Mouse (Mus musculus) lung, adult 18-20 months (tissue): ENCODE results near the gene Sncg.

Experiments
- DNase-seq, 2 experiments: peaks; one replicate each; pipeline ENCODE4 v3.0.0; 2022; ENCODE audit warnings: mixed read lengths in 2 of 2

The Sncg gene

DNA sequence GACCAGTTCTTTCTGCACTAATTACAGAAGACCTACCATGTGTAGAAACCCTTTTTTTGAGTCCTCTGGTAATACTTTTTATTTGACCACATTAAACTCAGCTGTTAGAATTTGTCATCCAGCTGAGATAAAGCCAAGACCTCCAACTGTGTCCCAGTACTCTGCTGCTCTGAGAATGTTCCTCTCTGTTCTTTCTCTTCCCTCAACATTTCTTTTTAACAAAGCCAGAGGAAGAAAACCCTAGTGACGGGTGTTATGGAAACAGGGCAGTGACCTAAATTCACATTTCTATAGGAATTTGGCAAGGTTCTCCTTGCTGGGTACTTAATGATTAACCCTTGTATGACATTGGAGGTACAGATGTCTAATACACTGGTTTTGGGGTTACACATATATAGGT is 35.1 kb downstream of the Sncg start:
- no peak for DNase-seq

DNA sequence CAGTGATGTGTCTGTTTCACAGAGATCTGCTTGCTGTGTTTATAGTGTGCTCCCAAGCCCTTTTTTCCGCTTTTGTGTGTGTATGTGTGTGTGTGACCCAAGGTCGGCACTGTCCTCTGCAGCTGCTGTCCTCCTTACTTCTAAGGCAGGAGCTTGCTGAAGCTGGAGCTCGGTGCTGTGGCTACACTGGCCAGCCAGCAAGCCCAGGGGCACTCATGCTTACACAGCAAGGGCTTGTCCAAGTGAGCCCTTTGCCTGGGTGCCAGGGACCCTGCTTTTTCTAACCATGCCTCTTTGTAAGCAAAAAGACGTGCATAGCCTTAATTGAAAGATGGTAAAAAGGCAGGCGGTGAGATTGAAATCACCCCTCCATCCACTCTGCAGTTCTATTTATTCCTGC is 42.1 kb downstream of the Sncg start:
- no peak for DNase-seq

DNA sequence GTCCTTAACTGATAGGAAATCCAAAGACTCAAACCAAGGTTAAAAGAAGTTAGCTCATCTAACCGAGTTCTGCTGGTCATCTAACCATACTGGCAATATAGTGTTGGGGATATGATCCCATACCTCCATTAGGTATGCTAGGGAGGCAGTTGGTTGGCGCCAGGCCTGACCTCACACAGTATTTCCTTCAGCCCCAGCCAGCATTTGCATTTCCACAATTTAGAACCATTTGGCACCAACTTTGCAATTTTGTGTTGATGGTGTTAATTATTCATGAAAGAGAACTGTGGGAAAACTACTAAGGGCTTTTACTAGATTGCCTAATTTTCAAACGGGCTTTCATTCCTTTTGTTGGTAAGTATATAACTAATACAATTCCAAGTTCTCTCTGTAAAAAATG is 42.7 kb downstream of the Sncg start:
- DNase-seq: no peak

DNA sequence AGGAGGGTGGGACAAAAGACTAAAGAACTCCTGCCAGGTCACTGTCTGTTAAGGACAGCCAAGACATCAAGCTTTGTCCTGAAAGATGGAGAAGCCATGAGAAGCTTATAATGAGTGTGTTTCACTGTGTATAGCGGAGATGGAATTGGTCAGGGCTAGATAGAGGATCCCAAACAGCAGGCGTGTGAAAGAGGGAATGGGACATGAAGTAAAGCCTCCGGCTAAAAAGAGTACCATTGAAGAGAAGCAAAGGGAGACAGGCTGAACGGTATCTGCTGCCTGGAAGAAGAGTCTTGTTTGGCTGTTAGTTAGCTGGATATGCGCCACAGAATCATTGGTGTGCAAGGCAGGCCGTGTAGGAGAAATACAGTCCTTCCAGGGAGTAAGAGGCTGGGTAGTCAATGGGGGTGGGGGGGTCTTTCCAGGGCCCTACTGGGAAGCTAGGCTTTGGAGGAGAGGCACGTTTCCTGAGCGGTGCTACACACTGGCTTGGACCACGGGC is 43.9 kb downstream of the Sncg start:
- DNase-seq: no peak

DNA sequence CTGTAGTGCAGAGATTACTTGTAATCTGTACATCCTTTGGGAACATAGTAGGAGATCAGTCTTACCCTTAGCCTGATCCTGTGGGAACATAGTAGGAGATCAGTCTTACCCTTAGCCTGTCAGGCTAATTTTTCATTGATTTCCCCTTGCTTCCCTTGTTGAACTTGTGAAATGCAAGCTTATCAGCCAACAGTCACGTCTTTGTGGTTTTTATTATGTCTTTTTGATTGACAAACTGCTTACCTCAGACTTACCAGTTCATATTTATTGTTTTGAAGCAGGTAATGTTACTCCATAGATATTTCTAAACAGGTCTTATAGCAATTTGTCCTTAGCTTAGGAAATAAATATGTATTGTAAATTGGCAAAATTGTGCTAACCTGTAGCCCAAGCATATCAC is 47.0 kb downstream of the Sncg start:
- no peak for DNase-seq

DNA sequence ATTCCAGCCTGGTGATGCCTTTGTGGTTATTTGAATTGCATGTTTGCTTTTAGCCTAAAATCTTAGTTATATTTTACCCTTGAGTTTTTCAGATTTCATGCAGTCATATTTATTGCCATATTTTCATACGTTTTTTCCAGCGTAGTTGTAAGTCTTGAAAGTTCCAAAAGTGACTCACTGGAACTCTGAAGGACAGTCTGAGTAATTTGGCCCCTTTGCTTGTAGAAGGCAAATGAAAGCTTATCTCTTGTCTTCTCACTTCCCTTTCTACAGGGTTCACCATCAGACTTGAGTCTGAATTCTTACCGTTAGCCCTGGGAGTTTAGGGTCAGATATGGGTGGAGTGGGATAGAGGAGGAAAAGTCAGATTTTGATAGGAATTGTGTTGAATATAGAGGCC is 48.0 kb downstream of the Sncg start:
- no peak for DNase-seq

DNA sequence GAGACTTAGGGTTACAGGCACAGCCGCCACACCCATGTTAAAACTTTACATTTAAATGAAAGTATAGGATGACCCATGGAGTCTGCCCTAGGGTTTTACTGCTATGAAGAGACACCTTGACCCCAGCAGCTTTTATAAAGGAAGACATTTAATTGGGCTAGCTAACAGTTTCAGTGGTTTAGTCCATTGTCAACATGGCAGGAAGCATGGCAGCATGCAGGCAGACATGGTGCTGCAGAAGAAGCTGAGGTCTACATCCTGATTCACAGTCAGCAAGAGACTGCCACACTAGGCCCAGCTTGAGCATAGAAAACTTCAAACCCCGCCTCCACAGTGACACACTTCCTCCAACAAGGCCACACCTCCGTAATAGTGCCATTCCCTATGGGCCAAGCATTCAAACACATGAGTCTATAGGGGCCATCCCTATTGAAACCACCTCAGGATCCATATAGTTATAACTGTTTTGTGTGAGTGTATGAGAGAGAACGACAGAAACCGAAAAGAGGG is 51.0 kb downstream of the Sncg start:
- DNase-seq: no peak
